Mouse (Mus musculus): ENCODE data around the gene Ogfod3. TPM values are rescaled to one million over a fixed set of nuclear protein-coding genes. Genes with fewer than 3 reads are reported as not detected.

The Ogfod3 gene
- polyA plus RNA-seq (2012; fragmentation: generic; extraction: Trizol) = 10 to 100 TPM; 16.4 to 16.7 TPM

DNA sequence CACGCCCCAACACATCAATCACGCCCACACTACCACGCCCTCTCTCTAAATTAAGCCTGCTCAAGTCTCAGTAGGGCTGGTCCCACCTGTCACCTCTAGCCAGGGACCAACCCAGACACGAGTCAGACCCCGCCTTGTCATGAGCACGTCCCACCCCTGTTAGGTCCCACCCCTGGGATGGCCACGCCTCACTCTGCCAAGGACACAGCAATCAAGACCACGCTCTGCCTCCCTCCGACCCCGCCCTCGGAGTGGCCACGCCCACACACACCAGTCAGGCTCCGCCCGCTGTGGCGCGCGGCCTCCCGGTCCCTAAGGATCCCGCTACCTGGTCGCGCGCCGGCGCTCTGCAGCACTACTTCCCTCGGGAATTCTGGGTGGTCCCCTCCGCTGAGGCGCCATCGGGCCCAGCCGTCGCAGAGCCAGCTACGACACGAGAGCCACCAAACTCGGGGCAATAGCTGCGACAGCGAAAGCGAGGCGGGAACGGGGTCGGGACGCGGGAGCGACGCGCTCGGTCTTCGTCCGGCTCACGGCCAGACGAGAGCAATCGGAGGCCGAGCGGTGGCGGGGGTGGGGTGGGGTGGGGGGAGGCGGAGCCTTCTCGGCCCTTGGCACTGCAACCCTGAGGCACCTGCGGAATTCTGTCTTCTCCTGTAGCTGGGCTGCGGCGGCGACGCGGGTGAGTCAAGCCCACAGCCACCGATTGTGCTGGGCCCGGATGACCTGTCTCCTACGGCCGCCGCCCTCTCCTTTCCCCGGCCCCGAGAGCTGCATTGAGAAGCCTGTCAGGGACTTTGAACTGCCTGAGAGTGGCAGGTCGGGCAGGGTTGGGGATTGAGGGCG lies at the start of gene Ogfod3, which contains the start of gene Hexdc:
Ogfod3 (minus strand) TSS at position 551 of the 846 bp plus-strand sequence.
Hexdc (plus strand) TSS at position 273 of the 846 bp plus-strand sequence.

DNA sequence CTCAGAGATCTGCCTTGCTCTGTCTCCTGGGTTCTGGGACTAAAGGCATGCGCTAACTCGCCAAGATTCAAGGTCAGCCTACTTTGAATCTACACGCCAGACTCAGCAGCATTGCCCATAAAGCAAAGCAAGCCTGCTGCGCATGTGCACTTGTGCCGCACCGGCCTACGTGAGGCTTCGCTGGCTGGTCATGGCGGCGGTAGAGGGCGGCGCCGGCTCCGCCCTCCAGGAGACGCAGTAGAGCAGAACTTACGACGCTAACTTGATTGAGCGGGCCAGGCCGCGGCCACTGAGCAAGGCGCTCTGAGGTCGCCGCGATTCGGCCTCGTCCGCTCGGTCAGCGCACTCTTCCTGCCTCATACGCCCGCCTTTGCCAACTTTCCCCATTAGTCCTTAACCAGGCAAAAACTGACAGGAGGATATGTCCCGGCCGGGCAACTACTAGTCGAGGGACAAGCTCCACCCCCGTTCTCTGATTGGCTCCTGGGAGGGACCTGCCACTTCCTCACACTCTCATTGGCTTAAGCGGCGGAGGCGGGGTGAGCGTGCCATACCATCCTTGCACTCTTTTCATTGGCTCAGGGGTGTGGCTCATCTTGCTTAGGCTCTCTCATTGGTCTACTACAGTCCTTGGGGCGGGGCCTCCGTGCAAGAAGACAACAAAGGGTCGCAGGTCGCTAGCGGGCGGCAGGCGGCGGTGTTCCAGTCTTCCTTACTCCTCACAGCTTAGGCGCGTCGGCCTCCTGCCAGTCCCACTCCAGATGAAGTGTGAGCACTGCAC lies 32.2 kb upstream of the Ogfod3 start, which contains the start of gene Narf:
Narf (plus strand) TSS at position 690 of the 781 bp plus-strand sequence.

DNA sequence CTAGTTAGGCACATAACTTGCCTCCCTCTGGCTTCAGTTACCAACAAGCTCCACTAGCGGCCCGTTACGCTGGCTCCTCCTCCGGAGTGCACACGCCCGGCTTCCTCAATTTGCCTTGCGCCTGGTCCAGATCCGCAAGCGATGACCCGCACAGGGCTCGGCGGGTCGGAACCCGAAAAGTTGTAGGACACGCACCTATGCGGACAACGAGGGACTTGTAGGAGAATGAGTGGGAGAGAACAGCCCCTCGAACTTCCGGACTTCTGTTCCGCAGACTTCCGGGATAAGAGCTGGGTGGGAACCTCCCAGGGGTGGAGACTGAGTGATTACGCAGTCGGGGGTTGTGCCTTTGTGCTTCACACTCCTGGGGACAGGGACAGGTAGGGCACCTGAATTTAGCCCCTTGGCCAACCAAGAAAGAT lies 24.5 kb upstream of the Ogfod3 start, which contains the start of gene Cybc1:
Cybc1 (minus strand) TSS at position 305 of the 422 bp plus-strand sequence.

DNA sequence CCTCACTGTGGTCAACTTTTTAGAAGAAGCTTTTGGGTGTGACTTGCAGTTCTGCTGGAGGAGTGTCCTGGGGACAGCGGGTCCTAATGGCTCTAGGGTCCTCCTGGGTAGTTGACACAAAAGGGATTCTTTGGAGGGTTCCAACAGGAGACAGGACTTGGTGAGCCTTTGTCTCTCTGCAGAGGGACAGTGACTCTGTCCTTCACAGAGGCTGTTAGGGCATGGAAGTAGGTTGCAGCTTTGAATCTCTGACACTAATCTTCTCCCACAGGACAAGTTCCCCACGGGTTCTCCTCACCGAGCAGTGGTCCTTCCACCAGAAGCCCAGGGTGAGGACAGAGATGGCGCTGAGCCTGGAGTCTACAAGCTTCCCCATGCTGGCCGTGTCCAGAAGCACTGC lies 44.5 kb downstream of the Ogfod3 start, which contains the start of gene Uts2r:
Uts2r (plus strand) TSS at position 301 of the 400 bp plus-strand sequence.

GRCm38 (mm10) chr11:121145865-121146264 lies 58.6 kb downstream of the Ogfod3 start, which contains the start of gene Tex19.1:
Tex19.1 (plus strand) TSS chr11:121146143.

Other genes starting within 250 kb of the Ogfod3 start
- 100 to 1,000 TPM in 1 of 2 experiments, 10 to 100 TPM in 1; 48.0 to 125 TPM for gene Csnk1d, start 213.4 kb downstream of the Ogfod3 start, polyA plus RNA-seq (2012; fragmentation: generic; extraction: Trizol)
- gene Cd7, start 165.3 kb downstream of the Ogfod3 start, polyA plus RNA-seq (2012; fragmentation: generic; extraction: Trizol) = under 1 TPM in 1 of 2 experiments, not detected in 1; 0.06 TPM
- not detected for gene Sectm1b, start 141.1 kb downstream of the Ogfod3 start, polyA plus RNA-seq (2012; fragmentation: generic; extraction: Trizol)
- under 1 TPM in 1 of 2 experiments, not detected in 1; 0.07 TPM for gene Sectm1a, start 123.5 kb downstream of the Ogfod3 start, polyA plus RNA-seq (2012; fragmentation: generic; extraction: Trizol)
- gene Tex19.2, start 86.0 kb downstream of the Ogfod3 start, polyA plus RNA-seq (2012; fragmentation: generic; extraction: Trizol) = under 1 TPM in 1 of 2 experiments, not detected in 1; 0.02 TPM
- not detected for gene Tex19.1, start 58.6 kb downstream of the Ogfod3 start, polyA plus RNA-seq (2012; fragmentation: generic; extraction: Trizol)
- not detected for gene Uts2r, start 44.4 kb downstream of the Ogfod3 start, polyA plus RNA-seq (2012; fragmentation: generic; extraction: Trizol)
- gene Hexdc, start 278 bp downstream of the Ogfod3 start, polyA plus RNA-seq (2012; fragmentation: generic; extraction: Trizol) = 10 to 100 TPM in 1 of 2 experiments, 1 to 10 TPM in 1; 7.1 to 18.4 TPM
- gene Cybc1, start 24.6 kb upstream of the Ogfod3 start, polyA plus RNA-seq (2012; fragmentation: generic; extraction: Trizol) = 10 to 100 TPM; 12.7 to 49.8 TPM
- gene Narf, start 32.5 kb upstream of the Ogfod3 start, polyA plus RNA-seq (2012; fragmentation: generic; extraction: Trizol) = 10 to 100 TPM in 1 of 2 experiments, 1 to 10 TPM in 1; 2.2 to 22.5 TPM
- gene Foxk2, start 55.3 kb upstream of the Ogfod3 start, polyA plus RNA-seq (2012; fragmentation: generic; extraction: Trizol) = 10 to 100 TPM; 13.2 to 23.6 TPM
- gene Wdr45b, start 149.7 kb upstream of the Ogfod3 start, polyA plus RNA-seq (2012; fragmentation: generic; extraction: Trizol) = 10 to 100 TPM; 27.4 to 72.2 TPM
- gene Rab40b, start 183.5 kb upstream of the Ogfod3 start, polyA plus RNA-seq (2012; fragmentation: generic; extraction: Trizol) = 10 to 100 TPM in 1 of 2 experiments, under 1 TPM in 1; 0.19 to 11.7 TPM
- 10 to 100 TPM in 1 of 2 experiments, 1 to 10 TPM in 1; 1.3 to 15.0 TPM for gene Fn3krp, start 216.7 kb upstream of the Ogfod3 start, polyA plus RNA-seq (2012; fragmentation: generic; extraction: Trizol)
- under 1 TPM; 0.08 to 0.13 TPM for gene Fn3k, start 230.2 kb upstream of the Ogfod3 start, polyA plus RNA-seq (2012; fragmentation: generic; extraction: Trizol)
- gene Tbcd, start 247.2 kb upstream of the Ogfod3 start, polyA plus RNA-seq (2012; fragmentation: generic; extraction: Trizol) = 100 to 1,000 TPM in 1 of 2 experiments, 10 to 100 TPM in 1; 75.8 to 127 TPM